Mouse (Mus musculus) stomach, embryonic 15.5 days (tissue): ENCODE data around the gene Mrps12. TPM values are rescaled to one million over a fixed set of nuclear protein-coding genes. Genes with fewer than 3 reads are reported as not detected.

Source experiments
- ATAC-seq: fragments of 200-750 bp; cut with Nextera tagmentation; 2 replicates; pipeline ENCODE4 v1.8.0; 2017; ENCODE audit warnings: low read depth, moderate number of reproducible peaks, moderate TSS enrichment; ENCODE audit not compliant: insufficient read depth, low FRiP score
- H3K27ac ChIP-seq: fragments of 300-500 bp; sonication (generic); 2 replicates; pipeline ENCODE4 v1.5.1; 2015; ENCODE audit warnings: mild to moderate bottlenecking, inconsistent platforms
- H3K27me3 ChIP-seq: fragments of 300-500 bp; sonication (generic); replicated peaks from 2 replicates; pipeline ENCODE4 v1.6.1; 2015; ENCODE audit warnings: inconsistent platforms
- H3K36me3 ChIP-seq: fragments of 300-500 bp; sonication (generic); 2 replicates; pipeline ENCODE4 v1.6.1; 2015; ENCODE audit warnings: inconsistent platforms
- H3K4me1 ChIP-seq: fragments of 300-500 bp; sonication (generic); 2 replicates; pipeline ENCODE4 v1.6.1; 2015; ENCODE audit warnings: inconsistent platforms
- H3K4me2 ChIP-seq: fragments of 300-500 bp; sonication (generic); 2 replicates; pipeline ENCODE4 v1.6.1; 2015; ENCODE audit warnings: mild to moderate bottlenecking, inconsistent platforms
- H3K4me3 ChIP-seq: fragments of 300-500 bp; sonication (generic); replicated peaks from 2 replicates; pipeline ENCODE4 v1.5.1; 2015; ENCODE audit warnings: inconsistent platforms
- H3K9ac ChIP-seq: fragments of 300-500 bp; sonication (generic); 2 replicates; pipeline ENCODE4 v1.6.1; 2015; ENCODE audit warnings: inconsistent platforms
- H3K9me3 ChIP-seq: fragments of 300-500 bp; sonication (generic); 2 replicates; pipeline ENCODE4 v1.6.1; 2016; ENCODE audit warnings: inconsistent platforms
- WGBS: fragments of 180-500 bp; shearing (Covaris S2); methylation state at CpG from one replicate; pipeline ENCODE4 v1.1.7; 2015; 5-methylcytosine and 5-hydroxymethylcytosine counted together
- polyA plus RNA-seq: library from polyadenylated mRNA; unstranded; fragments of >200 nt; fragmentation: Nextera tagmentation; extraction: Ambion mirVana; gene quantifications from 2 replicates; pipeline ENCODE4 v1.2.1, GENCODE M21; 2015

Mrps12 gene
- polyA plus RNA-seq, 1 experiment from 2014 or later, result 143 TPM

- no peak overlapping the region for H3K27ac ChIP-seq
- no peak overlapping the region for H3K4me3 ChIP-seq
- H3K9me3 ChIP-seq, result no peaks in the 10 kb centered on the region
- H3K4me2 ChIP-seq, result no peak overlapping the region
- no peaks in the 10 kb centered on the region for H3K27me3 ChIP-seq
- WGBS, result 82% methylated on average over 12 of the region's 12 CpGs
- H3K9ac ChIP-seq, result no peak overlapping the region
- ATAC-seq, result no peak
- no peaks in the 10 kb centered on the region for H3K4me1 ChIP-seq
- H3K36me3 ChIP-seq, result peaks cover 3% of the 10 kb centered on the region; the same call in 1 of the 2 replicates
Measured at GRCm38 (mm10) chr7:28774164-28774563, 32.5 kb upstream of the Mrps12 start.

- no peak overlapping the region for H3K4me2 ChIP-seq
- peak; percentile 23; the same call in 1 of the 2 replicates for ATAC-seq
- H3K9me3 ChIP-seq, result no peaks in the 10 kb centered on the region
- H3K27me3 ChIP-seq, result no peaks in the 10 kb centered on the region
- H3K4me1 ChIP-seq, result no peaks in the 10 kb centered on the region
- H3K27ac ChIP-seq, result no peak overlapping the region
- no peak overlapping the region for H3K9ac ChIP-seq
- H3K4me3 ChIP-seq, result no peak overlapping the region
- H3K36me3 ChIP-seq, result peaks cover 3% of the 10 kb centered on the region; the same call in 1 of the 2 replicates
- 75% methylated on average over 3 of the region's 3 CpGs for WGBS
Measured at GRCm38 (mm10) chr7:28773163-28773562, 31.5 kb upstream of the Mrps12 start.

GRCm38 (mm10) chr7:28771867-28772266 is 30.2 kb upstream of the Mrps12 start:
- Histone ChIP-seq H3K9me3 (no peaks in the 10 kb centered on the region), H3K4me3 (no peak overlapping the region), H3K9ac (no peak overlapping the region), H3K4me2 (no peak overlapping the region), H3K4me1 (peaks cover 11% of the 10 kb centered on the region), H3K27ac (no peak overlapping the region), H3K36me3 (peaks cover 3% of the 10 kb centered on the region; the same call in 1 of the 2 replicates), H3K27me3 (no peaks in the 10 kb centered on the region)
- no peak for ATAC-seq
- 88% methylated on average over 11 of the region's 11 CpGs for WGBS

GRCm38 (mm10) chr7:28770309-28770708 is 28.7 kb upstream of the Mrps12 start:
- Histone ChIP-seq H3K4me1 (peaks cover 18% of the 10 kb centered on the region), H3K9ac (no peak overlapping the region), H3K4me3 (no peak overlapping the region), H3K27ac (no peak overlapping the region), H3K9me3 (no peaks in the 10 kb centered on the region), H3K27me3 (no peaks in the 10 kb centered on the region), H3K4me2 (no peak overlapping the region), H3K36me3 (no peaks in the 10 kb centered on the region; the same call in 1 of the 2 replicates)
- 88% methylated on average over 3 of the region's 3 CpGs for WGBS
- ATAC-seq, result no peak

GRCm38 (mm10) chr7:28769414-28769958 is 27.9 kb upstream of the Mrps12 start:
- 89% methylated on average over 9 of the region's 9 CpGs for WGBS
- Histone ChIP-seq H3K9me3 (no peaks in the 10 kb centered on the region), H3K4me2 (no peak overlapping the region), H3K27ac (no peak overlapping the region), H3K27me3 (no peaks in the 10 kb centered on the region), H3K4me1 (peaks cover 19% of the 10 kb centered on the region), H3K9ac (no peak overlapping the region), H3K36me3 (no peaks in the 10 kb centered on the region; the same call in 1 of the 2 replicates), H3K4me3 (no peak overlapping the region)
- no peak for ATAC-seq

- Histone ChIP-seq H3K9me3 (no peaks in the 10 kb centered on the region), H3K4me2 (peak within 1 kb of the TSS; percentile 68), H3K9ac (peak within 1 kb of the TSS; percentile 54), H3K4me3 (peak within 1 kb of the TSS; percentile 88), H3K27me3 (no peaks in the 10 kb centered on the region), H3K36me3 (no peaks in the 10 kb centered on the region; the same call in 1 of the 2 replicates), H3K4me1 (peaks cover 19% of the 10 kb centered on the region), H3K27ac (no peak within 1 kb of the TSS)
- no peak for ATAC-seq
- 57% methylated on average over 7 of the region's 7 CpGs for WGBS
Measured at GRCm38 (mm10) chr7:28767462-28767965, 25.9 kb upstream of the Mrps12 start, which contains the start of gene Nfkbib. Nfkbib (minus strand) TSS chr7:28767512.

GRCm38 (mm10) chr7:28766910-28767309 is 25.3 kb upstream of the Mrps12 start:
- Histone ChIP-seq H3K9me3 (no peaks in the 10 kb centered on the region), H3K4me2 (peak overlapping the region; percentile 65), H3K27ac (no peak overlapping the region), H3K36me3 (peaks cover under 1% of the 10 kb centered on the region; the same call in 1 of the 2 replicates), H3K27me3 (no peaks in the 10 kb centered on the region), H3K4me3 (peak overlapping the region; percentile 88), H3K9ac (peak overlapping the region; percentile 54), H3K4me1 (peaks cover 19% of the 10 kb centered on the region)
- WGBS, result 5% methylated on average over 14 of the region's 14 CpGs
- ATAC-seq, result no peak

- H3K27ac ChIP-seq, result no peak within 1 kb of the TSS
- H3K4me3 ChIP-seq, result peak within 1 kb of the TSS; percentile 88
- H3K9me3 ChIP-seq, result no peaks in the 10 kb centered on the region
- WGBS, result under 1% methylated on average over 45 of the region's 45 CpGs
- H3K4me1 ChIP-seq, result peaks cover 19% of the 10 kb centered on the region
- no peaks in the 10 kb centered on the region for H3K27me3 ChIP-seq
- peak; percentile 97 for ATAC-seq
- H3K4me2 ChIP-seq, result peak within 1 kb of the TSS; percentile 68
- peak within 1 kb of the TSS; percentile 54 for H3K9ac ChIP-seq
- peaks cover 7% of the 10 kb centered on the region; the same call in 1 of the 2 replicates for H3K36me3 ChIP-seq
Measured at GRCm38 (mm10) chr7:28766173-28766879, 24.7 kb upstream of the Mrps12 start, which contains the start of gene Sirt2. Sirt2 (plus strand) TSS chr7:28766735.

- no peaks in the 10 kb centered on the region for H3K27me3 ChIP-seq
- peaks cover 19% of the 10 kb centered on the region for H3K4me1 ChIP-seq
- H3K9me3 ChIP-seq, result no peaks in the 10 kb centered on the region
- peak overlapping the region; percentile 88 for H3K4me3 ChIP-seq
- ATAC-seq, result no peak
- WGBS, result 79% methylated on average over 6 of the region's 6 CpGs
- no peak overlapping the region for H3K9ac ChIP-seq
- peak overlapping the region; percentile 68 for H3K4me2 ChIP-seq
- no peak overlapping the region for H3K27ac ChIP-seq
- peaks cover 15% of the 10 kb centered on the region; the same call in 1 of the 2 replicates for H3K36me3 ChIP-seq
Measured at GRCm38 (mm10) chr7:28765211-28765610, 23.6 kb upstream of the Mrps12 start.

- Histone ChIP-seq H3K4me3 (no peak overlapping the region), H3K27me3 (no peaks in the 10 kb centered on the region), H3K9ac (no peak overlapping the region), H3K27ac (no peak overlapping the region), H3K36me3 (peaks cover 23% of the 10 kb centered on the region; the same call in 1 of the 2 replicates), H3K4me2 (no peak overlapping the region), H3K4me1 (peaks cover 9% of the 10 kb centered on the region), H3K9me3 (no peaks in the 10 kb centered on the region)
- ATAC-seq, result no peak
- WGBS, result 86% methylated on average over 9 of the region's 9 CpGs
Measured at GRCm38 (mm10) chr7:28761907-28762306, 20.3 kb upstream of the Mrps12 start.

- no peak for ATAC-seq
- Histone ChIP-seq H3K9ac (no peak overlapping the region), H3K36me3 (peaks cover 23% of the 10 kb centered on the region; the same call in 1 of the 2 replicates)
Measured at GRCm38 (mm10) chr7:28758623-28759022, 17.0 kb upstream of the Mrps12 start.

GRCm38 (mm10) chr7:28756079-28756478 is 14.5 kb upstream of the Mrps12 start, which contains the start of gene Ccer2:
Ccer2 (plus strand) TSS chr7:28756174.
- Histone ChIP-seq H3K4me2 (peak within 1 kb of the TSS; percentile 2; the same call in 1 of the 2 replicates), H3K27me3 (no peaks in the 10 kb centered on the region; the same call in 1 of the 2 replicates), H3K9ac (no peak within 1 kb of the TSS), H3K36me3 (peaks cover 19% of the 10 kb centered on the region), H3K9me3 (no peaks in the 10 kb centered on the region), H3K27ac (no peak within 1 kb of the TSS), H3K4me3 (no peak within 1 kb of the TSS; the same call in 1 of the 2 replicates), H3K4me1 (peaks cover 9% of the 10 kb centered on the region; the same call in 1 of the 2 replicates)
- ATAC-seq, result no peak
- WGBS, result 2% methylated on average over 17 of the region's 17 CpGs

More at GRCm38 (mm10) chr7:28758623-28759022, 17.0 kb upstream of the Mrps12 start:
- Histone ChIP-seq H3K9me3 (no peaks in the 10 kb centered on the region), H3K4me1 (peaks cover 9% of the 10 kb centered on the region; the same call in 1 of the 2 replicates), H3K27me3 (no peaks in the 10 kb centered on the region; the same call in 1 of the 2 replicates), H3K4me2 (no peak overlapping the region), H3K27ac (no peak overlapping the region), H3K4me3 (no peak overlapping the region)
- 77% methylated on average over 13 of the region's 13 CpGs for WGBS
